Mouse (Mus musculus): ENCODE measurements around the gene Lztfl1. TPM values are rescaled to one million over a fixed set of nuclear protein-coding genes. Genes with fewer than 3 reads are reported as not detected.
A peak's percentile ranks its signal among the peaks of the same experiment; 100 is the strongest.

Gene Lztfl1
- polyA plus RNA-seq, 1 experiment from 2014 or later: 46.6 TPM

GRCm38 (mm10) chr9:123701822-123702221 lies 15.7 kb downstream of the Lztfl1 start:
- no peak overlapping the region for H3K4me2 ChIP-seq (ENCODE audit: low read depth)
- DNase-seq (ENCODE audit: low spot score): no peak
- H3K27me3 ChIP-seq (ENCODE audit: control insufficient read depth, insufficient read depth, low read length): no peaks in the 10 kb centered on the region
- H3K9ac ChIP-seq (ENCODE audit: low read length): no peak overlapping the region
- H3K4me3 ChIP-seq (ENCODE audit: low read depth, low read length): no peak overlapping the region
- no peaks in the 10 kb centered on the region for H3K4me1 ChIP-seq (ENCODE audit: control insufficient read depth, insufficient read depth, low read length)
- no peaks in the 10 kb centered on the region for H3K9me3 ChIP-seq (ENCODE audit: control insufficient read depth, low read length)
- no peaks in the 10 kb centered on the region; the same call in 1 of the 2 replicates for H3K36me3 ChIP-seq (ENCODE audit: control insufficient read depth, insufficient read depth, low read length)
- H3K27ac ChIP-seq (ENCODE audit: low read depth, low read length): no peak overlapping the region
- 86% methylated on average over 5 of the region's 5 CpGs for WGBS
- ATAC-seq (ENCODE audit: insufficient read depth, low FRiP score, low TSS enrichment): no peak

GRCm38 (mm10) chr9:123695634-123696302 lies 21.7 kb downstream of the Lztfl1 start:
- DNase-seq (ENCODE audit: low spot score): no peak
- Histone ChIP-seq H3K9ac (ENCODE audit: low read length) (no peak overlapping the region), H3K4me2 (ENCODE audit: low read depth) (no peak overlapping the region), H3K9me3 (ENCODE audit: control insufficient read depth, low read length) (no peaks in the 10 kb centered on the region), H3K4me3 (ENCODE audit: low read depth, low read length) (no peak overlapping the region), H3K27ac (ENCODE audit: low read depth, low read length) (no peak overlapping the region), H3K27me3 (ENCODE audit: control insufficient read depth, insufficient read depth, low read length) (no peaks in the 10 kb centered on the region), H3K36me3 (ENCODE audit: control insufficient read depth, insufficient read depth, low read length) (no peaks in the 10 kb centered on the region), H3K4me1 (ENCODE audit: control insufficient read depth, insufficient read depth, low read length) (no peaks in the 10 kb centered on the region)
- WGBS: 88% methylated on average over 3 of the region's 3 CpGs
- no peak for ATAC-seq (ENCODE audit: insufficient read depth, low FRiP score, low TSS enrichment)

- WGBS: 71% methylated on average over 1 of the region's 1 CpGs
- no peaks in the 10 kb centered on the region for H3K4me1 ChIP-seq (ENCODE audit: control insufficient read depth, insufficient read depth, low read length)
- H3K9me3 ChIP-seq (ENCODE audit: control insufficient read depth, low read length): no peaks in the 10 kb centered on the region
- no peak overlapping the region for H3K9ac ChIP-seq (ENCODE audit: low read length)
- H3K27ac ChIP-seq (ENCODE audit: low read depth, low read length): no peak overlapping the region
- DNase-seq (ENCODE audit: low spot score) (no peak), ATAC-seq (ENCODE audit: insufficient read depth, low FRiP score, low TSS enrichment) (no peak)
- no peaks in the 10 kb centered on the region for H3K27me3 ChIP-seq (ENCODE audit: control insufficient read depth, insufficient read depth, low read length)
- no peak overlapping the region for H3K4me2 ChIP-seq (ENCODE audit: low read depth)
- H3K4me3 ChIP-seq (ENCODE audit: low read depth, low read length): no peak overlapping the region
- no peaks in the 10 kb centered on the region for H3K36me3 ChIP-seq (ENCODE audit: control insufficient read depth, insufficient read depth, low read length)
Measured at GRCm38 (mm10) chr9:123688227-123688626, 29.3 kb downstream of the Lztfl1 start.

DNA sequence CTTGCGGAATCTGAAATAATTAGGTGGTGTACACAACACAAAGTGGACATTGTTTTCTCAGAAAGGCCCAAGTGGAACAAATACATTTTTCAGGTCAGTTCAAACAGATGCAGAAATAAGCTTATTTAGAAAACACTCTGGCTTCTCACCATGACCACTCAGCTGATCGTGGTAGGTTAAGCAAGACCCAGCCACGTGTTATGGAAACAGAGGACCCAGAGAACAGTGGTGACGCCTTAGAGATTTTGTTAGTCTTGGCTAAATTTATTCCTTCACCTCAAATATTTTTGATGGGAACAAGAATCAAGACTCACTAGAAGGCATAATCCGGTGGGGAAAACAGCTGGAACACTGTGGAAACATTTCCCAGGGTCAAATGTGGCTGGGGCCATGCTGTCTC lies 31.3 kb downstream of the Lztfl1 start:
- no peak overlapping the region for H3K4me3 ChIP-seq (ENCODE audit: low read depth, low read length)
- ATAC-seq (ENCODE audit: insufficient read depth, low FRiP score, low TSS enrichment) (no peak), DNase-seq (ENCODE audit: low spot score) (no peak)
- no peaks in the 10 kb centered on the region for H3K27me3 ChIP-seq (ENCODE audit: control insufficient read depth, insufficient read depth, low read length)
- no peak overlapping the region for H3K4me2 ChIP-seq (ENCODE audit: low read depth)
- no peak overlapping the region for H3K9ac ChIP-seq (ENCODE audit: low read length)
- no peaks in the 10 kb centered on the region for H3K4me1 ChIP-seq (ENCODE audit: control insufficient read depth, insufficient read depth, low read length)
- WGBS: 77% methylated on average over 5 of the region's 5 CpGs
- no peaks in the 10 kb centered on the region for H3K36me3 ChIP-seq (ENCODE audit: control insufficient read depth, insufficient read depth, low read length)
- no peaks in the 10 kb centered on the region for H3K9me3 ChIP-seq (ENCODE audit: control insufficient read depth, low read length)
- H3K27ac ChIP-seq (ENCODE audit: low read depth, low read length): no peak overlapping the region

DNA sequence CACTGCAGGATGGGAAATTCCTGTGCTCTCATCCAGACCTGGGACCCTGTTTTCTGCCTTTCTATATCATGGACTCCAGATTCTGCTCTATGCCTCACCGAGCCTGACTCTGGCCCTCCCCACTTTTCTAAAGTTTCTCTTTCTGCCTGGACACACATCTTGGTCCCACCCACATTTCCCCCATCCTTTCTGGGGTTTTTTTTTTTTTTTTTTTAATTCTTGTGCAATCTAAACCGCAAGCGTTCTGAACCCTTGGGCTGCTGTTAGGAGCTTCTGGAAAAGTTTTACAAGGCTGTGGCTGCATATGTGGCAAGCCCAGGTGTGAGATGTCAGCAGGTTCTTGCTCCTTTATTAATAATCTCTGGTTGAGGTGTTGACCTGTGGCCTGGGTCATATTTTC lies 33.8 kb downstream of the Lztfl1 start:
- no peak for DNase-seq (ENCODE audit: low spot score)
- H3K27me3 ChIP-seq (ENCODE audit: control insufficient read depth, insufficient read depth, low read length): peaks cover 7% of the 10 kb centered on the region

DNA sequence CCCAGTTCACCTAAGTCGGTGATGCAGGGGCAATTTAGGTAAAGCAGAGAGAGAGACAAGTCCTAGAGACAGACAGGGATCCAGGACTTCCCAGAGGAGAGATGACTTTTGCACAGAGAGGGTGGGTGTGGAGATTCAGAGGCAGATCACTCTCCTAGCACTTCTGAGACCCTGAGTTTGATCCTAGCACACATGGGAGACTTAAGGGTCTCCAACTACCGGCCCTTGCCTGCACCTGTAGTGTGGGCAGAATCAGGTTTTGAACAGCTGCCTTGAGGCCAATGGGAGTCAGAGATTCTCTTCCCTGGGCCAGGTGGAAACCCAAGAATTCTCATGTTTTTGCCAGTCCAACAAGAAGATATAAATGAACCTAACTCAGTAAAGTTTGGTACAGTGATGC lies 38.3 kb downstream of the Lztfl1 start:
- no peak for ATAC-seq (ENCODE audit: insufficient read depth, low FRiP score, low TSS enrichment)

More for the DNA sequence above, 33.8 kb downstream of the Lztfl1 start:
- 79% methylated on average over 3 of the region's 3 CpGs for WGBS
- Histone ChIP-seq H3K4me2 (ENCODE audit: low read depth) (no peak overlapping the region), H3K4me3 (ENCODE audit: low read depth, low read length) (no peak overlapping the region), H3K27ac (ENCODE audit: low read depth, low read length) (no peak overlapping the region), H3K36me3 (ENCODE audit: control insufficient read depth, insufficient read depth, low read length) (no peaks in the 10 kb centered on the region), H3K4me1 (ENCODE audit: control insufficient read depth, insufficient read depth, low read length) (0 out of 2 replicates have a peak, but pooled peaks cover under 1% of the 10 kb centered on the region), H3K9me3 (ENCODE audit: control insufficient read depth, low read length) (no peaks in the 10 kb centered on the region), H3K9ac (ENCODE audit: low read length) (no peak overlapping the region)
- no peak for ATAC-seq (ENCODE audit: insufficient read depth, low FRiP score, low TSS enrichment)

GRCm38 (mm10) chr9:123678327-123679105 lies 39.0 kb downstream of the Lztfl1 start, which contains the start of the genes Ccr9 and Slc6a20a:
Ccr9 (plus strand) TSS chr9:123678439.
Slc6a20a (minus strand) TSS chr9:123678885.
- Histone ChIP-seq H3K4me1 (ENCODE audit: control insufficient read depth, insufficient read depth, low read length) (0 out of 2 replicates have a peak, but pooled peaks cover 5% of the 10 kb centered on the region), H3K36me3 (ENCODE audit: control insufficient read depth, insufficient read depth, low read length) (no peaks in the 10 kb centered on the region), H3K4me2 (ENCODE audit: low read depth) (peak within 1 kb of the TSS; percentile 67), H3K9me3 (ENCODE audit: control insufficient read depth, low read length) (no peaks in the 10 kb centered on the region), H3K4me3 (ENCODE audit: low read depth, low read length) (peak within 1 kb of the TSS; percentile 37), H3K9ac (ENCODE audit: low read length) (no peak within 1 kb of the TSS), H3K27ac (ENCODE audit: low read depth, low read length) (no peak within 1 kb of the TSS), H3K27me3 (ENCODE audit: control insufficient read depth, insufficient read depth, low read length) (peaks cover 29% of the 10 kb centered on the region)
- under 1% methylated on average over 73 of the region's 73 CpGs for WGBS
- DNase-seq (ENCODE audit: low spot score): peak; percentile 43
- peak; percentile 48; the same call in 1 of the 2 replicates for ATAC-seq (ENCODE audit: insufficient read depth, low FRiP score, low TSS enrichment)

More for the DNA sequence above, 38.3 kb downstream of the Lztfl1 start:
- DNase-seq (ENCODE audit: low spot score): peak; percentile 19
- H3K27me3 ChIP-seq (ENCODE audit: control insufficient read depth, insufficient read depth, low read length): peaks cover 29% of the 10 kb centered on the region
- 0 out of 2 replicates have a peak overlapping the region, but pooled peaks have one; percentile 67 for H3K4me2 ChIP-seq (ENCODE audit: low read depth)
- no peaks in the 10 kb centered on the region for H3K9me3 ChIP-seq (ENCODE audit: control insufficient read depth, low read length)
- H3K4me3 ChIP-seq (ENCODE audit: low read depth, low read length): no peak overlapping the region
- H3K27ac ChIP-seq (ENCODE audit: low read depth, low read length): no peak overlapping the region
- 0 out of 2 replicates have a peak, but pooled peaks cover 5% of the 10 kb centered on the region for H3K4me1 ChIP-seq (ENCODE audit: control insufficient read depth, insufficient read depth, low read length)
- no peaks in the 10 kb centered on the region for H3K36me3 ChIP-seq (ENCODE audit: control insufficient read depth, insufficient read depth, low read length)
- H3K9ac ChIP-seq (ENCODE audit: low read length): no peak overlapping the region
- 16% methylated on average over 2 of the region's 2 CpGs for WGBS

GRCm38 (mm10) chr9:123665645-123666044 lies 51.9 kb downstream of the Lztfl1 start:
- ATAC-seq (ENCODE audit: insufficient read depth, low FRiP score, low TSS enrichment): no peak
- Histone ChIP-seq H3K4me1 (ENCODE audit: control insufficient read depth, insufficient read depth, low read length) (no peaks in the 10 kb centered on the region), H3K4me2 (ENCODE audit: low read depth) (no peak overlapping the region), H3K27me3 (ENCODE audit: control insufficient read depth, insufficient read depth, low read length) (no peaks in the 10 kb centered on the region), H3K9me3 (ENCODE audit: control insufficient read depth, low read length) (no peaks in the 10 kb centered on the region), H3K36me3 (ENCODE audit: control insufficient read depth, insufficient read depth, low read length) (no peaks in the 10 kb centered on the region), H3K4me3 (ENCODE audit: low read depth, low read length) (no peak overlapping the region), H3K9ac (ENCODE audit: low read length) (no peak overlapping the region), H3K27ac (ENCODE audit: low read depth, low read length) (no peak overlapping the region)
- 57% methylated on average over 5 of the region's 5 CpGs for WGBS
- peak; percentile 36 for DNase-seq (ENCODE audit: low spot score)

Measured in neural tube, embryonic 11.5 days (tissue).